Mouse (Mus musculus) ES-Bruce4 (cell line): Measurements from ENCODE around the gene Spryd3. TPM values are rescaled to one million over a fixed set of nuclear protein-coding genes. Genes with fewer than 3 reads are reported as not detected.

ENCODE experiments used
- H3K27ac ChIP-seq: 2 replicates; pipeline ENCODE4 v1.5.1; 2012; ENCODE audit warnings: low read length, inconsistent platforms; ENCODE audit not compliant: insufficient read depth
- H3K27me3 ChIP-seq: 2 replicates; pipeline ENCODE4 v1.6.1; 2012; ENCODE audit warnings: mild to moderate bottlenecking, low read length, inconsistent platforms; ENCODE audit not compliant: control insufficient read depth, poor library complexity, insufficient read depth, severe bottlenecking
- H3K36me3 ChIP-seq: 2 replicates; pipeline ENCODE4 v1.6.1; 2012; ENCODE audit warnings: inconsistent platforms, mild to moderate bottlenecking, low read length, moderate library complexity; ENCODE audit not compliant: control insufficient read depth, poor library complexity, insufficient read depth, severe bottlenecking
- H3K4me1 ChIP-seq: one replicate; pipeline ENCODE4 v1.8.1; 2011; ENCODE audit warnings: low read length; ENCODE audit not compliant: control insufficient read depth, insufficient read depth
- H3K4me3 ChIP-seq: 2 replicates; pipeline ENCODE4 v1.5.1; 2011; ENCODE audit warnings: low read depth, mild to moderate bottlenecking, low read length
- H3K9ac ChIP-seq: 2 replicates; pipeline ENCODE4 v1.6.1; 2012; ENCODE audit warnings: low read depth, mild to moderate bottlenecking, inconsistent platforms; ENCODE audit not compliant: poor library complexity, severe bottlenecking
- H3K9me3 ChIP-seq: replicated peaks from 2 replicates; pipeline ENCODE4 v1.6.1; 2012; ENCODE audit warnings: mild to moderate bottlenecking, low read length, inconsistent platforms; ENCODE audit not compliant: control insufficient read depth, poor library complexity, insufficient read depth, severe bottlenecking
- CTCF ChIP-seq: IDR thresholded peaks from one replicate; pipeline ENCODE4 v1.8.1; 2011; ENCODE audit warnings: low read depth, low read length
- EP300 ChIP-seq: IDR thresholded peaks from 2 replicates; pipeline ENCODE4 v1.6.1; 2011; ENCODE audit warnings: low read depth, low read length; ENCODE audit not compliant: insufficient read depth
- POLR2A ChIP-seq: IDR thresholded peaks from one replicate; pipeline ENCODE4 v1.8.1; 2011; ENCODE audit warnings: low read length; ENCODE audit not compliant: insufficient read depth
- polyA plus RNA-seq: library from polyadenylated mRNA; stranded (reverse); fragments of >200 nt; gene quantifications from 2 replicates; pipeline ENCODE4 v1.2.4, GENCODE M21; 2011; ENCODE audit warnings: low read depth; ENCODE audit not compliant: missing spikeins, insufficient read depth, insufficient read length

The Spryd3 gene
- polyA plus RNA-seq, 1 experiment = 11.7 TPM

DNA sequence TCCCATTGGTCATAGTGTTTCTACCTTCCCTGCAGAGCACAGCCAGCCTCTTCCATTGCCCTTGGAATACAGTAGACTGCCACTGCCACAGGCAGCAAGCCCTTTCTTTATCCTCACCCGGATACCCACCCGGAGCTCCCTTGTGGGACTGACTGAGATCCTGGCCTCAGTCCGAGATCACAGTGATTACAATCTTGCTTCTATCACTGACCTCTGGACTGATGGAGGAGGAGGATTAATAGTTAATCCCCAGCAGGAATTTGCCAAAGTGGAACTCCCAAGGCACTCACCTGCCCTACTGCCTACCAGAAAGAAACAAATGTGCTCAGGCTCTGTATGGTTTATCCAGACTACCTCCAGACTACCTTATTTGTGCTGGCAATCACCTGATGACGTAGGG lies 13.5 kb upstream of the Spryd3 start:
- Histone ChIP-seq H3K36me3 (no peaks in the 10 kb centered on the region), H3K9me3 (no peaks in the 10 kb centered on the region), H3K4me1 (peaks cover 7% of the 10 kb centered on the region), H3K4me3 (no peak overlapping the region), H3K27ac (no peak overlapping the region), H3K9ac (no peak overlapping the region), H3K27me3 (0 out of 2 replicates have a peak, but pooled peaks cover 5% of the 10 kb centered on the region)
- TF ChIP-seq POLR2A (no peak), CTCF (no peak), EP300 (no peak)

DNA sequence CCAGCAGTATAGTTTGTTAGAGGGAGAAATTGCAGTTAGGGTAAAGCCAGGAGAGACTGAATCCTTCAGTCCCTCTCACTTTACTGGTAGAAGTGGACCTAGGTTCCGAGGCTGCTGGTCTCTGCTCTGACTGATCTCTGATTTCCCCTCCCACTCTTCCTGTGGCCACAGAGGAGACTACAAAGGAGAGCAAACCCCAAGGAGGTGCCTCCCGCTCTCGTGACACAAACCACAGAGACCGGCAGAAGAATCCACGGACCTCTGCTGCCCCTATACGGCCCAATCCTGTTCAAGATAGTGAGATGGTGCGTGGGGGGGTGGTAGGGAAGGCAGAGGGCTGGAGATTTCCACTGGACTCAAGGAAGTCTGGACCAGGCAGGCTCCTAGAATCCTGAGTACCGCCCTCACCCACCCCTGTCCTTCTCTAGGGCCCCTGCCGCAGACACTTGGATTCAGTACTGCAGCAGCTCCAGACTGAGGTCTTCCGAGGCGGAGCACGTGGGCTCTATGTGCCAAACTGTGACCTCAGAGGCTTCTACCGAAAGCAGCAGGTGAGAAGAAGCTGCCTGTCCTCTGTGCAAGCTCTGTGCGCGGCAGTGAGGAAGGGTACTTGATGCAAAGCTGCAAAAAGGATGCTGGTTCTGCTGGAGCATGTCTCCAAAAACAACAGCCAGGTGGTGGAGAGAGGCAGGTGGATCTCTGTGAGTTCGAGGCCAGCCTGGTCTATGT lies 11.8 kb upstream of the Spryd3 start:
- Histone ChIP-seq H3K27me3 (peaks cover 11% of the 10 kb centered on the region; the same call in 1 of the 2 replicates), H3K27ac (no peak overlapping the region), H3K4me3 (no peak overlapping the region), H3K9ac (no peak overlapping the region), H3K9me3 (no peaks in the 10 kb centered on the region), H3K36me3 (no peaks in the 10 kb centered on the region), H3K4me1 (peaks cover 6% of the 10 kb centered on the region)
- TF ChIP-seq CTCF (no peak), POLR2A (no peak), EP300 (no peak)

DNA sequence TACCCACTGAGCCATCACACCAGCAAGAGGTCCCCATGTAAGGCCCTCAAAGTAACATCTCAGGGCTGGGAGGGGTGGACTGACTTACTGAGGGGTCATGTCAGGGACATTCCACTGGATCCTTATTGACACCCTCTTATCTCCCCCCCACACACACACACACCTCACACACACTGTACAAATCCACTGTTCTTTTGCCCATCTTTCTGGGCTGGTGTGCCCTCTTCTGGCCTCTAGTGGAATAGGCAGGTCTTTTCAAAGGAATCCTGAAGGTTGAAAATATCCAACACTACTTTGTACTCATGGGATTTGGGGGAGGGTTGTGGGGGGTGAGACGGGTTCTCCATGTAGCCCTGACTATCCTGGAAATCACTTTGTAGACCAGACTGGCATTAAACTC lies 10.8 kb upstream of the Spryd3 start:
- peaks cover 11% of the 10 kb centered on the region; the same call in 1 of the 2 replicates for H3K27me3 ChIP-seq

DNA sequence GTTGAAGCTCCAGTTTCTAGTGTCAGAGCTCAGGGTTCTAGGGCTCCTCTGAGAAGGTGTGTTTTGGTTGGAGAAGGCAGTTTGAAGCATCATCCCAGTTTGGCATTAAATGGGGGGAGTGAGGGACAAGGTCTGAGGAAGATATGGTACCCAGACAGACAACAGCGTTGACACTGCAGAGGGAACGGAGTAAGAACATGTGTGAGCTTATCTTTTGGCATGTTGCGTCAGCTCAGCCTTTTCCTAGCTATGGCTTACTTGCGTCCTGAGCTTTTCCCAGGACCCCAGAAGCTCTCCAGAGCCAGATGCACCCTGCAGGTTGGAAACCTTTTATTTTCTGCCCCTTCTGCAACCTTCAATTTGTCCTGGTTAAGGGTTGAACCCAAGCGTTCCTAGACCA lies 10.1 kb upstream of the Spryd3 start:
- Histone ChIP-seq H3K27me3 (peaks cover 11% of the 10 kb centered on the region; the same call in 1 of the 2 replicates), H3K9me3 (no peaks in the 10 kb centered on the region), H3K27ac (no peak overlapping the region), H3K4me3 (no peak overlapping the region), H3K4me1 (peaks cover 4% of the 10 kb centered on the region), H3K36me3 (no peaks in the 10 kb centered on the region), H3K9ac (no peak overlapping the region)
- TF ChIP-seq EP300 (no peak), CTCF (no peak)

More for the DNA sequence above, 10.8 kb upstream of the Spryd3 start:
- H3K9me3 ChIP-seq = no peaks in the 10 kb centered on the region
- TF ChIP-seq POLR2A (no peak), CTCF (peak; percentile 23)
- H3K36me3 ChIP-seq = no peaks in the 10 kb centered on the region
- no peak overlapping the region for H3K4me3 ChIP-seq
- H3K4me1 ChIP-seq = peaks cover 5% of the 10 kb centered on the region
- no peak overlapping the region for H3K27ac ChIP-seq
- no peak overlapping the region for H3K9ac ChIP-seq

DNA sequence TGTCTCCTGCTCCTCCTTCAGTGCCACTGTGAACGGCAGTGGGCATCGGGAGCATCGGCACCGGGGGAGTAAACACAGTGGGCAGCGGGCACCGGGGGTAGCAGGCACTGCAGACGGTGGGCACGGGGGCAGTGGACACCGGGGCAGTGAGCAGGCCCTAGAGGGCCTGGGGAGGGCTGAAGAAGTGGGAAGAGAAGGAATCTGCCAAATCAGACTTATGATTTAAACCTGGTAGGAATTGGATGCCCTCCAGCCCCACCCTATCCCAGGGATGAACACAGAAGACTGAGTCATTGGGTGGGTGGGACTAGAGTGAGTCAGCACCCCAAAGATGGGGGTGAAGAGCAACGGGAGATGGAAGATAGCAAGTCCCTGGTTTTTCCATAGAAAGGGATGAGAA lies 9.3 kb upstream of the Spryd3 start:
- no peaks in the 10 kb centered on the region for H3K36me3 ChIP-seq
- H3K9ac ChIP-seq = no peak overlapping the region
- no peak overlapping the region for H3K27ac ChIP-seq
- no peak for TF ChIP-seq EP300
- TF ChIP-seq CTCF = no peak
- no peak for TF ChIP-seq POLR2A
- no peaks in the 10 kb centered on the region for H3K4me1 ChIP-seq
- H3K27me3 ChIP-seq = peaks cover 11% of the 10 kb centered on the region; the same call in 1 of the 2 replicates
- H3K4me3 ChIP-seq = no peak overlapping the region
- no peaks in the 10 kb centered on the region for H3K9me3 ChIP-seq

DNA sequence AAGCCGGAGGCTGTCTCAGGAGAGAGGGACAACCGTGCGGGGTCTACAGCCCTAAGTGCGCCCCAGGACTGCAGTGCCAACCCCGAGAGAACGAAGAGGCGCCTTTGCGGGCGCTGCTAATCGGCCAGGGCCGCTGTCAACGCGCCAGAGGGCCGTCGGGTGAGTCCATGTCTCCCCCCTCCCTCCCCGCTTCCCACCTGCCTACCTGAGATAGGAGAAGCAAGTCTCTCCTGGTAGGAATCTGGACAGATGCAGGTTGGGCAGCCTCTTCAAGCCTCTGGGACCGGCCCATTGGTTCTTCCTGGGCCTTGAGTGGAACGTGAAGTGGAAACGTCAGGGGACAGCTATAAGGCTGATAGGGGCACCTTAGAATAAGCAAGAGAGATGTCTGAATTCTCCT lies 8.7 kb upstream of the Spryd3 start:
- Histone ChIP-seq H3K36me3 (no peaks in the 10 kb centered on the region), H3K9me3 (no peaks in the 10 kb centered on the region), H3K4me3 (peak overlapping the region; percentile 59), H3K9ac (peak overlapping the region; percentile 60), H3K27ac (no peak overlapping the region), H3K27me3 (peaks cover 11% of the 10 kb centered on the region; the same call in 1 of the 2 replicates), H3K4me1 (no peaks in the 10 kb centered on the region)
- no peak for TF ChIP-seq POLR2A
- TF ChIP-seq CTCF = no peak
- no peak for TF ChIP-seq EP300
